Mouse (Mus musculus) granulocyte monocyte progenitor cell, adult 5-6 weeks (primary cell): ENCODE measurements at regions not wholly inside any gene's neighbourhood (a gene's known extent, or its start where the extent isn't known, plus 50 kb on each side); places are given as distances from the start of the nearest gene placed in this dataset.
"Not testable (repeated sequence)": the region's sequence is repeated elsewhere in the genome, so short reads cannot be mapped to it uniquely, and the experiment has no call there.

Source experiments
- ATAC-seq: replicated peaks from 2 replicates; pipeline ENCODE4 v1.8.0; 2016; ENCODE audit warnings: mild to moderate bottlenecking, moderate TSS enrichment, inconsistent platforms; ENCODE audit not compliant: poor library complexity, severe bottlenecking

- ATAC-seq, result no peak
Measured at GRCm38 (mm10) chr12:74825664-74826063, 351.5 kb downstream of the Kcnh5 start.

- peak; percentile 98 for ATAC-seq
Measured at GRCm38 (mm10) chr12:74824735-74825494, 352.2 kb downstream of the Kcnh5 start.

- not testable (repeated sequence) for ATAC-seq
Measured at GRCm38 (mm10) chr12:74816181-74816580, 361.0 kb downstream of the Kcnh5 start.

- not testable (repeated sequence) for ATAC-seq
Measured at GRCm38 (mm10) chr12:74808571-74808970, 368.6 kb downstream of the Kcnh5 start.

GRCm38 (mm10) chr12:74807926-74808325 lies 369.2 kb downstream of the Kcnh5 start:
- not testable (repeated sequence) for ATAC-seq

- ATAC-seq, result peak; percentile 65
Measured at GRCm38 (mm10) chr12:74803740-74804512, 373.2 kb downstream of the Kcnh5 start.

- ATAC-seq, result no peak
Measured at GRCm38 (mm10) chr12:74792036-74792435, 385.1 kb downstream of the Kcnh5 start.

- no peak for ATAC-seq
Measured at GRCm38 (mm10) chr12:74762284-74762683, 414.8 kb downstream of the Kcnh5 start.

GRCm38 (mm10) chr12:74745051-74745450 lies 428.9 kb upstream of the Gm11042 start:
- ATAC-seq, result no peak

GRCm38 (mm10) chr12:74728866-74729265 lies 412.7 kb upstream of the Gm11042 start:
- ATAC-seq, result no peak

- no peak for ATAC-seq
Measured at GRCm38 (mm10) chr12:74679149-74679548, 363.0 kb upstream of the Gm11042 start.

GRCm38 (mm10) chr12:74677835-74678234 lies 361.6 kb upstream of the Gm11042 start:
- no peak for ATAC-seq

- no peak for ATAC-seq
Measured at GRCm38 (mm10) chr12:74658406-74658805, 342.2 kb upstream of the Gm11042 start.

GRCm38 (mm10) chr12:74657036-74657648 lies 340.9 kb upstream of the Gm11042 start:
- no peak for ATAC-seq

GRCm38 (mm10) chr12:74651256-74651655 lies 335.1 kb upstream of the Gm11042 start:
- ATAC-seq, result no peak

- no peak for ATAC-seq
Measured at GRCm38 (mm10) chr12:74632827-74633226, 316.6 kb upstream of the Gm11042 start.

GRCm38 (mm10) chr12:74595208-74595607 lies 279.0 kb upstream of the Gm11042 start:
- ATAC-seq, result no peak

GRCm38 (mm10) chr12:74554599-74554998 lies 238.4 kb upstream of the Gm11042 start:
- ATAC-seq, result no peak; the same call in 1 of the 2 replicates

- no peak for ATAC-seq
Measured at GRCm38 (mm10) chr12:74544172-74544571, 228.0 kb upstream of the Gm11042 start.

GRCm38 (mm10) chr12:74534882-74535281 lies 218.7 kb upstream of the Gm11042 start:
- no peak for ATAC-seq

- ATAC-seq, result no peak
Measured at GRCm38 (mm10) chr12:74528983-74529566, 212.9 kb upstream of the Gm11042 start.
